Mouse (Mus musculus): Measurements from ENCODE around the gene Elfn1. TPM values are rescaled to one million over a fixed set of nuclear protein-coding genes. Genes with fewer than 3 reads are reported as not detected.

The Elfn1 gene
- polyA plus RNA-seq (2015; fragmentation: Nextera tagmentation; extraction: Ambion mirVana), result 0.11 and 0.23 TPM in 2 replicates

DNA sequence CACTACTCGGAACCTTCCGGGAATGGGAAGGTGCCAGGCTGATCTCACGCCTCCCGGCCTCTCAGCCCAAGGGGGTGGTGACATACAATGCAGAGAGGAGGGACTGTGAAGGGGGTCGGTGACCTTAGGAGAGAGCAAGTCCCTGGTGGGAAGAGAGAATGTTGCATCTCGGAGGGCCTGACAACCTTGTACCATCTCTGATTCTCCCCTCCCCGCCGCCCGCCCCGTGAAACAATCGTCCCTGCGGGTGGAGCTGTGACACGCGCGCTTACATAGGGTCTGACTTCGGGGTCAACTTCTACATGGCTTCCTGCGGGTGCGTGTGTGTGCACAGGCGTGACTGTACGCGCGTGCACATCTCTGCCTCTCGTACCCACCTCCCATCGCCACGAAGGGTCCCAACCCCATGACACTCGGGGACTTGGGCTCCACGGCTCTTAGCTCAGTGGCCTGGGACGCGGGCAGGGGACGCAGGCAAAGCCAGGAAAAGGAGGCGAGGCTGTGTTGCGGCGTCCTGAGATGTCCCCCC is at the start of gene Elfn1:
Elfn1 (plus strand) TSS at position 230 of the 529 bp plus-strand sequence.

Other genes with a start within 250 kb of the Elfn1 start
- gene Micall2, start 171.6 kb upstream of the Elfn1 start, polyA plus RNA-seq (2015; fragmentation: Nextera tagmentation; extraction: Ambion mirVana), result 12.3 and 12.4 TPM in 2 replicates
- gene Ints1, start 132.3 kb upstream of the Elfn1 start, polyA plus RNA-seq (2015; fragmentation: Nextera tagmentation; extraction: Ambion mirVana), result 14.0 and 14.6 TPM in 2 replicates
- gene Mafk, start 116.4 kb upstream of the Elfn1 start, polyA plus RNA-seq (2015; fragmentation: Nextera tagmentation; extraction: Ambion mirVana), result 32.4 and 34.7 TPM in 2 replicates
- 0.80 and 0.85 TPM in 2 replicates for gene Tmem184a, start 88.0 kb upstream of the Elfn1 start, polyA plus RNA-seq (2015; fragmentation: Nextera tagmentation; extraction: Ambion mirVana)
- not detected in 2 replicates for gene Gm26938, start 81.5 kb upstream of the Elfn1 start, polyA plus RNA-seq (2015; fragmentation: Nextera tagmentation; extraction: Ambion mirVana)
- 69.0 and 72.4 TPM in 2 replicates for gene Psmg3, start 81.1 kb upstream of the Elfn1 start, polyA plus RNA-seq (2015; fragmentation: Nextera tagmentation; extraction: Ambion mirVana)